Mouse (Mus musculus) midbrain, embryonic 13.5 days (tissue): ENCODE measurements around the gene Card6. TPM values are rescaled to one million over a fixed set of nuclear protein-coding genes. Genes with fewer than 3 reads are reported as not detected.

ENCODE experiments used
- ATAC-seq: fragments of 200-750 bp; cut with Nextera tagmentation; 2 replicates; pipeline ENCODE4 v1.8.0; 2017; ENCODE audit warnings: mild to moderate bottlenecking, moderate TSS enrichment, moderate library complexity
- H3K27ac ChIP-seq: fragments of 300-500 bp; sonication (generic); 2 replicates; pipeline ENCODE4 v1.5.1; 2015; ENCODE audit warnings: inconsistent platforms, mild to moderate bottlenecking, moderate library complexity
- H3K27me3 ChIP-seq: fragments of 300-500 bp; sonication (generic); 2 replicates; pipeline ENCODE4 v1.6.1; 2015; ENCODE audit warnings: mild to moderate bottlenecking, inconsistent platforms
- H3K36me3 ChIP-seq: fragments of 300-500 bp; sonication (generic); 2 replicates; pipeline ENCODE4 v1.6.1; 2015; ENCODE audit warnings: mild to moderate bottlenecking, inconsistent platforms
- H3K4me1 ChIP-seq: fragments of 300-500 bp; sonication (generic); replicated peaks from 2 replicates; pipeline ENCODE4 v1.6.1; 2015; ENCODE audit warnings: inconsistent platforms
- H3K4me2 ChIP-seq: fragments of 300-500 bp; sonication (generic); replicated peaks from 2 replicates; pipeline ENCODE4 v1.6.1; 2015; ENCODE audit warnings: moderate library complexity, mild to moderate bottlenecking, inconsistent platforms
- H3K4me3 ChIP-seq: fragments of 300-500 bp; sonication (generic); replicated peaks from 2 replicates; pipeline ENCODE4 v1.5.1; 2015; ENCODE audit warnings: mild to moderate bottlenecking, inconsistent platforms
- H3K9ac ChIP-seq: fragments of 300-500 bp; sonication (generic); replicated peaks from 2 replicates; pipeline ENCODE4 v1.6.1; 2015; ENCODE audit warnings: mild to moderate bottlenecking, inconsistent platforms
- H3K9me3 ChIP-seq: fragments of 300-500 bp; sonication (generic); 2 replicates; pipeline ENCODE4 v1.6.1; 2016; ENCODE audit warnings: mild to moderate bottlenecking, inconsistent platforms
- WGBS: fragments of 180-500 bp; shearing (Covaris S2); methylation state at CpG from one replicate; pipeline ENCODE4 v1.1.7; 2015; 5-methylcytosine and 5-hydroxymethylcytosine counted together
- polyA plus RNA-seq: library from polyadenylated mRNA; unstranded; fragments of >200 nt; fragmentation: Nextera tagmentation; extraction: Ambion mirVana; gene quantifications from 2 replicates; pipeline ENCODE4 v1.2.1, GENCODE M21; 2015

The Card6 gene
- polyA plus RNA-seq, 1 experiment from 2014 or later: 0.46 TPM

DNA sequence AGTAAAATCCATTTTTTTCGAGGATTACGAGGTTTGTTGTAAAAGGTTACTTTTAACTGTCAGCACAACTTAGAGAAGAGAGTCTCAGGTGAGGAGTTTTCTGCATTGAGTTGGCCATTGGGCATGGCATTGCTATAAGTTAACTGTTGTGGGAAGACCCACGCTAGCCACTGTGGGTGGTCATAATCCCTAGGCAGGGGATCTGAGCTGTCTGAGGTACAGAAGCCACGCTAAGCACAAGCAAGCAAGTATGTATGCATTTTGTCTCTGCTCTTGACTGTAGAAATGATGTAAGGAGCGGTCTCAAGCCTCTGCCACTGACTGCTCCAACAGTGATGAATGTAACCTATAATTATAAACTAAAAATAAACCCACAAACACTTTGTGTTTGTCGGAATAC is 2.4 kb downstream of the Card6 start:
- H3K36me3 ChIP-seq: no peaks in the 10 kb centered on the region
- 80% methylated on average over 6 of the region's 6 CpGs for WGBS
- no peaks in the 10 kb centered on the region for H3K9me3 ChIP-seq
- H3K4me3 ChIP-seq: no peak overlapping the region
- H3K27ac ChIP-seq: no peak overlapping the region
- no peaks in the 10 kb centered on the region for H3K27me3 ChIP-seq
- H3K4me2 ChIP-seq: no peak overlapping the region
- peak; percentile 11; the same call in 1 of the 2 replicates for ATAC-seq
- no peak overlapping the region for H3K9ac ChIP-seq
- no peaks in the 10 kb centered on the region for H3K4me1 ChIP-seq

DNA sequence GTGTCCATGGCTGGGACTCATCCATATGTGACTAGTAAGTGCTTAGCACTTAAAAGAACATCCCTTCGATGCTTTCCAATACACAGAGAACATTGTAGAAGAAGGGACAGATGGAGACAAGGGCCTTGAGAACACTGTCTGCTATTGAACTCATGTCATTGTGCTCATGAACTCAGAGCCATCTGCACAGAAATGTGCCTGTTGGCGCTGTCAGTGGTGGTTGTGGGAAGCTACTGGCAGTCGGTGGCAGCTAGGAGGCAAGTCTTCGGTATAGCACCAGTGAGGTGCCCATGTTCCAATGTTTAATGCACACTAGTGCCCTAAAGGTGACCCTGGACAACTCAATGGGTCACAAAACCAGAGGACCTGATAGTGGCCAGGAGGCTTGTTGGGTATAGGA is 6.0 kb downstream of the Card6 start:
- no peaks in the 10 kb centered on the region for H3K4me1 ChIP-seq
- H3K27ac ChIP-seq: no peak overlapping the region
- H3K27me3 ChIP-seq: no peaks in the 10 kb centered on the region
- no peak overlapping the region for H3K4me2 ChIP-seq
- no peak overlapping the region for H3K4me3 ChIP-seq
- H3K36me3 ChIP-seq: no peaks in the 10 kb centered on the region
- H3K9ac ChIP-seq: no peak overlapping the region
- no peak for ATAC-seq
- 92% methylated on average over 4 of the region's 4 CpGs for WGBS
- H3K9me3 ChIP-seq: no peaks in the 10 kb centered on the region

DNA sequence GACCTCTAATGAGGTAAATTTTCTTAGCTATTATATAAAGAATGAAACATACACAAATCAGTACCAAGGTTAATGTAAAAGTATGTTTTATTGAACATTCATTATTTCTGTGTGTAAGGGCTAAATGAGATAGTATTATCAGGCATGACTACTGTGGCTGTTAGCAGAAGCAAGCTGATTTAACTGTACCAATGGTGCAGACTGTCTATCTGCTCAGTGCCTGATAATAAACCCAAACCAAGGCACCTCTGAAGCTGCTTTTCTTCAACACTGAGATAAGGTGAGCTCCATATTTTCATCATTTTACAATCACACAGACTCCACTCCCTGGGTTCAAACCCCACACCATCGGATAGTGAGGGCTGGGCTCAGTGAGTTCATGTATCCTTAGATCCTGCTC is 11.0 kb downstream of the Card6 start:
- Histone ChIP-seq H3K4me3 (no peak overlapping the region), H3K4me2 (no peak overlapping the region), H3K27ac (no peak overlapping the region), H3K4me1 (no peaks in the 10 kb centered on the region), H3K9ac (no peak overlapping the region), H3K9me3 (0 out of 2 replicates have a peak, but pooled peaks cover 6% of the 10 kb centered on the region), H3K27me3 (no peaks in the 10 kb centered on the region), H3K36me3 (no peaks in the 10 kb centered on the region)
- no peak for ATAC-seq
- WGBS: 87% methylated on average over 1 of the region's 1 CpGs

DNA sequence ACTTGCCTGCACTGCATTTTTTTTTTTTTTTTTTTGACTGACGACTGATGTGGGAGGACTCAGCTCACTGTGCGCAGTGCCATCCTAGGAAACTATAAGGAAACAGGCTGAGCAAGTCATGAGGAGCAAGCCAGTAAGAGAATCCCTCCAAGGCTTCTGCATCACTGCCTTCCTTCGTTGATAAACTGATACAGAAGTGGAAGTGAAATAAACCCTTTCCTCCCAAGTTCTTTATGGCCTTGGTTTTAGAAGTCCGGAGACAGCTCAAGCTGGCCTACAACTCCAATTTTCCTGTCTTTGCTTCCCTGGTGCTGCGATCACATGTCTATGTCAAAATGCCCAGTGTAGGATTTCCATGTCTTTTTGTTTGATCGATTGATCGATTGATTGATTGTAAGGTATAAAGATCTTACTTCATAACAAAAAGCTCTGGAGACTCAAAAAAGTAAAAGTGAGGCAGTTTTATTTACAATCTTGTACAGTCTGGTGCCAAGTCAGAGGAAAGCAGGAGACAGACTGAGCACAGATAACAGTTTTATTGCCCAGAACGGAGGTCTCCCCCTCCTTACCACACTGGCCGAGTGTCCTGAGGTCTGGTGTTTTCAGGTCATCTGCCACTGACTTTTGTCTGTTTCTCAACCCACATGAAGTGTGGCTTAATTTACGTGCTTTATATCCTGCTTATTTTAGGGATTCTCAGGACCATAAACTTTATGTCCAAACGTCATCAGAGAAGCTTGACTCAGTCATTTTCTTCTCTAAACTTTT is 12.6 kb downstream of the Card6 start:
- H3K27me3 ChIP-seq: no peaks in the 10 kb centered on the region
- no peak for ATAC-seq
- WGBS: 93% methylated on average over 11 of the region's 11 CpGs

DNA sequence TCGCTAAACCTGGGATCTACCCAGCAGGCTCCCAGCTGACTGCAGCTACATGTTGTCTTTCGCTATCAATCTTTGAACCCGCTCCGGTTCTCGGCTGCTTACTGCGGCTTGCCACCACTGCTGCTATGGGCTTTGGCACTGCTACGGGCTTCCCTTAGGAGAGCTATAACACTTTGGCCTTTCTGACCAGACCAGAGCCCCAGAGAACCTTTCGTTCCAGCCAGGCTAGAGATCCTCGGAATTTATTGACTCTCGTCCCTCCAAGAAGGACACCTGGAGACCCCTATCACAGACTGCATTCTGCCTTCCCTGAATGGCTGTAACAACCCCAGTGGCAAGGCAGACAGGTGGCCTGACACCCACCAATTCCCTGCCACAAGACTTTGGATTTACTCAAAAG is 18.2 kb downstream of the Card6 start:
- Histone ChIP-seq H3K4me2 (no peak overlapping the region), H3K27ac (no peak overlapping the region), H3K9ac (no peak overlapping the region), H3K4me1 (no peaks in the 10 kb centered on the region), H3K4me3 (no peak overlapping the region), H3K36me3 (no peaks in the 10 kb centered on the region), H3K9me3 (0 out of 2 replicates have a peak, but pooled peaks cover 2% of the 10 kb centered on the region), H3K27me3 (no peaks in the 10 kb centered on the region)
- 94% methylated on average over 10 of the region's 10 CpGs for WGBS
- no peak for ATAC-seq

More for the DNA sequence above, 12.6 kb downstream of the Card6 start:
- Histone ChIP-seq H3K9ac (no peak overlapping the region), H3K27ac (no peak overlapping the region), H3K4me1 (no peaks in the 10 kb centered on the region), H3K36me3 (no peaks in the 10 kb centered on the region), H3K4me3 (no peak overlapping the region), H3K9me3 (0 out of 2 replicates have a peak, but pooled peaks cover 6% of the 10 kb centered on the region), H3K4me2 (no peak overlapping the region)

DNA sequence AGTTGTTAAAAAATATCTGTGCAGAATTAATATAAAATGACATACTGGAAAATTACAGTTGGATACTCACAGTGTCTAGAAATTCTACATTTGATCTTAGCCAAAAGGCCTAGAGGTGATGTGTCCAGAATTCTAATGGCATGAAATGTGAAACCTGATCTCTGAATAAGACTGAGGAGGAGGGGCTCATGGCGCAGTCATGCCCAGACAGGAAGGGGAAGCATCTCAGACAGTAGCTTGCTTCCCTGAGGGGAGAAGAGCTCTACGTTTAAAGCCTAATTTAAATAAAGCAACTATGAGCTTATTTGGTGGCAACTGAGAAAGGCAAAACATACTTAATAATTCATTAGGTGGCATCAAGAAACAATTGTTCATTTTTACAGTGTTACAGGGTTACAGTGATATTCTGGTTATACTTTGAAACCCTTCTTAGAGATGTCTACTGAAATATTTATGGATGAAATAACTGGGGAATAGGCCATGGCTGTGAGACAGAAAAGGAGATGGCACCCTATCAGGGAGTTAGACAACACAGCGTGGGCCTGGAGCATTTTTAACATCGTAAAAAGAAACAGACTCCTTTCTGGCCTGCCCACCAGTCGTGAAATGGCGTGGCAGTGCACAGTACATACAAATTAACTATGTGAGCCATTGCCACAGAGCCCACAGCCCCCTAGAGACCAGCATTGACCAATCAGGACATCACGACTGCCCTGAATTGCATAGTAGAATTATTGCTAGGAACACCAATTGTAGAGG is 19.3 kb downstream of the Card6 start:
- no peaks in the 10 kb centered on the region for H3K4me1 ChIP-seq
- no peaks in the 10 kb centered on the region for H3K36me3 ChIP-seq
- H3K4me3 ChIP-seq: no peak overlapping the region
- WGBS: 67% methylated on average over 7 of the region's 7 CpGs
- peak overlapping the region; percentile 56; the same call in 1 of the 2 replicates for H3K27ac ChIP-seq
- H3K4me2 ChIP-seq: no peak overlapping the region
- peak; percentile 86 for ATAC-seq
- H3K9ac ChIP-seq: no peak overlapping the region
- no peaks in the 10 kb centered on the region for H3K27me3 ChIP-seq
- no peaks in the 10 kb centered on the region for H3K9me3 ChIP-seq

DNA sequence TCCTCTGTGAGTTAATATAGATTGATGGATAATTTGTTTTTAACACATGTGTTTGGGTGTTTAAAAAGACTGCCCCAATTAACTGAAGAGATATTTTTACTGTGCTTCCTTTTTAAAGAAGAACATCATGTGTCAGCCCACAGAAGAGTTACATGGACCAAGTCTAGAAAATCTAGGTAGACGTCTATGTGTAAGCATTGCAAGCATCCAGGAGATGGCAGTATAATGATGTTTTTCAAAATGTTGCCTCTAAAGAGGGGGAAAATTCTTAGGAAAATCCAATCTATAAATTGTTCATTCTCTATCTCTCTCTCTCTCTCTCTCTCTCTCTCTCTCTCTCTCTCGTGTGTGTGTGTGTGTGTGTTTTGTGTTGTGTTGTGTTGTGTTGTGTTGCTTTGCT is 22.2 kb downstream of the Card6 start:
- no peaks in the 10 kb centered on the region for H3K4me1 ChIP-seq
- no peak overlapping the region for H3K4me3 ChIP-seq
- ATAC-seq: no peak
- no peaks in the 10 kb centered on the region for H3K27me3 ChIP-seq
- no peak overlapping the region for H3K27ac ChIP-seq
- no peaks in the 10 kb centered on the region for H3K9me3 ChIP-seq
- no peaks in the 10 kb centered on the region for H3K36me3 ChIP-seq
- no peak overlapping the region for H3K4me2 ChIP-seq
- WGBS: 19% methylated on average over 2 of the region's 2 CpGs
- H3K9ac ChIP-seq: no peak overlapping the region

DNA sequence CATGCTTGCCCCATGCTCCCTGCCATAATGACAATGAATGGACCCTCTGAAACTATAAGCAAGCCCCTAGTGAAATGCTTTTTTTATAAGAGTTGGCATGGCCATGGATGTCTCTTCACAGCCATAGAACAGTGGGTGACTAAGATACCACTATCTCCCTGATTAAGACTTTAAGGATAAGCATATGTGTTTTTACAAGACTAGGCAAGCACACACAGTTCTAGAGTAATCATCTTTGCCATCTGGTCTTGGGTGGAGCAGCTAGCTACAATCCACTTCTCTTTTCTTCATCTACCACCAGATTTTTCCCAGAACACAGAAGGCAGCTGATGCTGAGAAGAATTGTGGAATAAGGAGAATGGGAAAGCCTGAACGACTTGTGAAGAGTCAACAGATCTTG is 27.1 kb downstream of the Card6 start:
- no peak overlapping the region for H3K9ac ChIP-seq
- no peaks in the 10 kb centered on the region for H3K36me3 ChIP-seq
- no peaks in the 10 kb centered on the region for H3K4me1 ChIP-seq
- WGBS: 80% methylated on average over 1 of the region's 1 CpGs
- ATAC-seq: no peak
- H3K4me2 ChIP-seq: no peak overlapping the region
- no peak overlapping the region for H3K27ac ChIP-seq
- no peak overlapping the region for H3K4me3 ChIP-seq
- H3K27me3 ChIP-seq: no peaks in the 10 kb centered on the region
- H3K9me3 ChIP-seq: no peaks in the 10 kb centered on the region

DNA sequence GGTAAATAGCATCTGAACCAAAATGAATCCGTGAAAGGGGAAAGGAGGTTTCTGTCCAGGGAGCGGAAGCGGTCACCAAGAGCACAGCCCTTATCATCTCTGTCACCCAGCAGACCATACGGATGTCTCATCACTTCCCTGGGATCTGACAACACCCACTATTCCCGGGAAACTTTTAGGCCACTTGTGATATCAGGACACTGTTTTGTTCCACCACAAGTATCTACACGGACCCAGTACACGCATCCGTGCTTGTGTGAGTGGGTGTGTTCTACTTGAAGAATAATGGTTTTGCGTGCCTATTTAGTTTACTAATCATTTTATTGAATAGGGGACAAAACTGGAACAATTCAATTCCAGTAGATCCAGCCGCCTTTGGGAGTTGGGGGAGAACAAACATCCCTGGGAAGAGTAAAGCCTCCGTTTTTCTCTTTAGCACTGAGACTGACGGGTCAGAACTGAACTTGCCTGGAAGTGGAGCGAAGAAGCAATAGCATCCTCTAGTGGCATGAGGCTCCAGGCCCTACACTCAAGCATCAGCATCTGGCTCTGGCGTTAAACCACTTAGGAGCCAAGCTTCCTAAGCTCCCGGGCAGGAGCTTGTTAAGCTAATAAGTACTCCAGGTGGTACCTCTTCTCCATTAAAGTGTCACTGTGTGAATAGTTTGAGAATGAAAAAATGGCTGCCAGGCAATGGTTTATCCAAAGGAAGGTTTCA is 39.4 kb downstream of the Card6 start:
- H3K9me3 ChIP-seq: no peaks in the 10 kb centered on the region
- H3K4me2 ChIP-seq: no peak overlapping the region
- WGBS: 62% methylated on average over 15 of the region's 15 CpGs
- H3K9ac ChIP-seq: no peak overlapping the region
- no peak overlapping the region for H3K4me3 ChIP-seq
- H3K4me1 ChIP-seq: no peaks in the 10 kb centered on the region
- H3K27me3 ChIP-seq: no peaks in the 10 kb centered on the region
- H3K27ac ChIP-seq: no peak overlapping the region
- H3K36me3 ChIP-seq: no peaks in the 10 kb centered on the region
- ATAC-seq: peak; percentile 73; the same call in 1 of the 2 replicates

DNA sequence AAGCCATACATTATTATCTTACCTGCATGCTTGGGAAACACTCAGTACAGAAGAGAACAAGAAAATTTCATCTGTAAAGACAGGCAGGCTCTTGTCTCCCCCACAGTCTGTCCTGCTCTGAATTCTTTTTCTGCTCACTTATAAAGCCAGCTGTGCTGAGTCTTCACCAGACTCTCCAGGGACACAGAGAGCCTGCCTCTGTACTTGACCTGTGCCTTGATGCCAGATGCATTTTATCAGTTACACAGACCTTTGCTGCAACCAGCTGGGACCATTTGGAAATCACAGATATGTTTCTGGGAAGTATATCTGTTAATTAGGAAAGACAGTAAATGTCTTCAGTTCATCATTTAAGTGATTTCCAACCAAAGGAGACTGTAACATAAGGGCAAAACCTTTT is 44.7 kb downstream of the Card6 start, which contains the start of gene C7:
C7 (minus strand) TSS at position 106 of the 400 bp plus-strand sequence.
- Histone ChIP-seq H3K27ac (no peak within 1 kb of the TSS), H3K4me3 (no peak within 1 kb of the TSS), H3K4me1 (no peaks in the 10 kb centered on the region), H3K9me3 (no peaks in the 10 kb centered on the region), H3K36me3 (no peaks in the 10 kb centered on the region), H3K27me3 (no peaks in the 10 kb centered on the region), H3K9ac (no peak within 1 kb of the TSS), H3K4me2 (no peak within 1 kb of the TSS)
- no peak for ATAC-seq
